Mouse (Mus musculus) MEL (cell line): ENCODE measurements around the gene Hspa12a. TPM values are rescaled to one million over a fixed set of nuclear protein-coding genes. Genes with fewer than 3 reads are reported as not detected.

Experiments used
- DNase-seq: peaks from one replicate; pipeline ENCODE4 v3.0.0; 2011; ENCODE audit warnings: low read depth, low spot score
- H3K27ac ChIP-seq: 2 replicates; pipeline ENCODE4 v1.5.1; 2012; ENCODE audit warnings: low read depth, mild to moderate bottlenecking, control low read depth, low read length, moderate library complexity; ENCODE audit not compliant: control insufficient read depth
- H3K27me3 ChIP-seq, 2 experiments: fragments of 150-350 bp in 1 of 2; sonication (generic) in 1 of 2; 2 replicates each; pipeline ENCODE4 v1.6.1; 2012; ENCODE audit warnings: low read length in 2 of 2, mild to moderate bottlenecking in 2 of 2, improper control_type of control experiment in 1 of 2, moderate library complexity in 1 of 2; ENCODE audit not compliant: insufficient read depth in 2 of 2, control insufficient read depth in 1 of 2
- H3K36me3 ChIP-seq, 2 experiments: 2 replicates each; pipeline ENCODE4 v1.6.1; 2012 to 2014; ENCODE audit warnings: low read length in 2 of 2, improper control_type of control experiment in 1 of 2, inconsistent platforms in 1 of 2, mild to moderate bottlenecking in 1 of 2; ENCODE audit not compliant: insufficient read depth in 2 of 2, control insufficient read depth in 1 of 2
- H3K4me1 ChIP-seq, 2 experiments: fragments of 150-350 bp in 1 of 2; sonication (generic) in 1 of 2; 2 replicates each; pipeline ENCODE4 v1.6.1; 2012; ENCODE audit warnings: low read length in 2 of 2, improper control_type of control experiment in 1 of 2, mild to moderate bottlenecking in 1 of 2; ENCODE audit not compliant: insufficient read depth in 2 of 2, control insufficient read depth in 1 of 2
- H3K4me3 ChIP-seq, 2 experiments: fragments of 150-350 bp in 1 of 2; sonication (generic) in 1 of 2; 2 replicates each; pipeline ENCODE4 v1.5.1; 2012; ENCODE audit warnings: low read depth in 2 of 2, low read length in 2 of 2, mild to moderate bottlenecking in 2 of 2, moderate library complexity in 2 of 2, control low read depth in 1 of 2, improper control_type of control experiment in 1 of 2; ENCODE audit not compliant: control insufficient read depth in 1 of 2, insufficient read depth in 1 of 2
- H3K79me2 ChIP-seq: 2 replicates; pipeline ENCODE4 v1.6.1; 2012; ENCODE audit warnings: mild to moderate bottlenecking, low read length, moderate library complexity; ENCODE audit not compliant: control insufficient read depth, poor library complexity, insufficient read depth
- H3K9ac ChIP-seq: 2 replicates; pipeline ENCODE4 v1.6.1; 2012; ENCODE audit warnings: low read depth, mild to moderate bottlenecking, control low read depth, low read length, moderate library complexity; ENCODE audit not compliant: control insufficient read depth, poor library complexity, severe bottlenecking
- H3K9me3 ChIP-seq: fragments of 150-350 bp; sonication (generic); replicated peaks from 2 replicates; pipeline ENCODE4 v1.6.1; 2012; ENCODE audit warnings: mild to moderate bottlenecking, low read length, improper control_type of control experiment, moderate library complexity; ENCODE audit not compliant: insufficient read depth
- CHD1 ChIP-seq: IDR thresholded peaks from 2 replicates; pipeline ENCODE4 v1.6.1; 2012; ENCODE audit warnings: low read depth, mild to moderate bottlenecking, inconsistent platforms, low read length, improper control_type of control experiment
- E2F4 ChIP-seq: IDR thresholded peaks from 2 replicates; pipeline ENCODE4 v1.6.1; 2011; ENCODE audit warnings: low read depth, low read length, improper control_type of control experiment, borderline replicate concordance
- ELF1 ChIP-seq: IDR thresholded peaks from 2 replicates; pipeline ENCODE4 v1.6.1; 2014; ENCODE audit warnings: low read depth, mild to moderate bottlenecking, inconsistent platforms, low read length, improper control_type of control experiment, moderate library complexity
- GABPA ChIP-seq: IDR thresholded peaks from 2 replicates; pipeline ENCODE4 v1.6.1; 2012; ENCODE audit warnings: low read depth, mild to moderate bottlenecking, inconsistent platforms, low read length, improper control_type of control experiment, moderate library complexity
- MXI1 ChIP-seq: IDR thresholded peaks from 2 replicates; pipeline ENCODE4 v1.6.1; 2011; ENCODE audit warnings: mild to moderate bottlenecking, low read depth, low read length, improper control_type of control experiment
- MYB ChIP-seq: IDR thresholded peaks from 2 replicates; pipeline ENCODE4 v1.6.1; 2011; ENCODE audit warnings: mild to moderate bottlenecking, low read depth, low read length, improper control_type of control experiment
- MYC ChIP-seq: IDR thresholded peaks from 2 replicates; pipeline ENCODE4 v1.6.1; 2011; ENCODE audit warnings: low read depth, mild to moderate bottlenecking, low read length, improper control_type of control experiment, moderate library complexity
- NELFE ChIP-seq: IDR thresholded peaks from 2 replicates; pipeline ENCODE4 v1.6.1; 2011; ENCODE audit warnings: low read depth, low read length, improper control_type of control experiment
- POLR2AphosphoS2 ChIP-seq: IDR thresholded peaks from 2 replicates; pipeline ENCODE4 v1.6.1; 2011; ENCODE audit warnings: low read length, improper control_type of control experiment
- POLR2AphosphoS5 ChIP-seq: IDR thresholded peaks from 2 replicates; pipeline ENCODE4 v1.6.1; 2012; ENCODE audit warnings: low read depth, borderline replicate concordance, mild to moderate bottlenecking, inconsistent platforms, low read length, moderate library complexity, mixed read lengths
- RAD21 ChIP-seq: IDR thresholded peaks from 2 replicates; pipeline ENCODE4 v1.6.1; 2011; ENCODE audit warnings: mild to moderate bottlenecking, low read depth, low read length, improper control_type of control experiment
- SIN3A ChIP-seq: IDR thresholded peaks from 2 replicates; pipeline ENCODE4 v1.6.1; 2012; ENCODE audit warnings: low read length, improper control_type of control experiment, inconsistent platforms
- SMC3 ChIP-seq: IDR thresholded peaks from 2 replicates; pipeline ENCODE4 v1.6.1; 2011; ENCODE audit warnings: low read depth, low read length, improper control_type of control experiment
- TAL1 ChIP-seq: IDR thresholded peaks from 2 replicates; pipeline ENCODE4 v1.6.1; 2012; ENCODE audit warnings: mild to moderate bottlenecking, inconsistent platforms, low read length, moderate library complexity, mixed read lengths
- TBP ChIP-seq: IDR thresholded peaks from 2 replicates; pipeline ENCODE4 v1.8.0; 2011; ENCODE audit warnings: low read depth, low read length, improper control_type of control experiment
- TCF12 ChIP-seq: IDR thresholded peaks from 2 replicates; pipeline ENCODE4 v1.6.1; 2014; ENCODE audit warnings: low read depth, mild to moderate bottlenecking, inconsistent platforms, low read length, improper control_type of control experiment, moderate library complexity
- USF1 ChIP-seq: IDR thresholded peaks from 2 replicates; pipeline ENCODE4 v1.6.1; 2014; ENCODE audit warnings: low read depth, mild to moderate bottlenecking, inconsistent platforms, low read length, improper control_type of control experiment, moderate library complexity
- USF2 ChIP-seq, 2 experiments: IDR thresholded peaks; 2 replicates each; pipeline ENCODE4 v1.6.1; 2011 to 2012; ENCODE audit warnings: improper control_type of control experiment in 2 of 2, low read length in 2 of 2, borderline replicate concordance in 1 of 2, inconsistent platforms in 1 of 2, low read depth in 1 of 2, mild to moderate bottlenecking in 1 of 2; ENCODE audit not compliant: insufficient read depth in 1 of 2
- ZC3H11A ChIP-seq: IDR thresholded peaks from 2 replicates; pipeline ENCODE4 v1.6.1; 2012; ENCODE audit warnings: low read depth, mild to moderate bottlenecking, inconsistent platforms, low read length, improper control_type of control experiment
- ZMIZ1 ChIP-seq: IDR thresholded peaks from 2 replicates; pipeline ENCODE4 v1.6.1; 2012; ENCODE audit warnings: low read depth, mild to moderate bottlenecking, inconsistent platforms, low read length, improper control_type of control experiment, moderate library complexity
- ZNF384 ChIP-seq: IDR thresholded peaks from 2 replicates; pipeline ENCODE4 v1.6.1; 2012; ENCODE audit warnings: low read depth, mild to moderate bottlenecking, inconsistent platforms, low read length, improper control_type of control experiment
- polyA plus RNA-seq, 2 experiments: library from polyadenylated mRNA; stranded (reverse) in 1 of 2; unstranded in 1 of 2; fragments of >175 nt in 1 of 2; fragments of >200 nt in 1 of 2; gene quantifications; 2 replicates each; pipeline versions ENCODE4 v1.2.1 to v1.2.4; 2012; ENCODE audit warnings: low replicate concordance in 2 of 2, low read depth in 1 of 2; ENCODE audit not compliant: insufficient read length in 2 of 2, insufficient read depth in 1 of 2, missing spikeins in 1 of 2
- total RNA-seq: library from RNA; depleted of rRNA; stranded (reverse); fragments of 300-350 nt; gene quantifications from 2 replicates; pipeline ENCODE4 v1.2.3, GENCODE M21; 2012

The Hspa12a gene
- total and polyA plus RNA-seq, 3 experiments: not detected

GRCm38 (mm10) chr19:58839345-58839744 lies 104.1 kb downstream of the Hspa12a start:
- Histone ChIP-seq H3K4me1 (no peaks in the 10 kb centered on the region), H3K4me3 (no peak overlapping the region), H3K36me3 (no peaks in the 10 kb centered on the region), H3K9me3 (no peaks in the 10 kb centered on the region), H3K79me2 (no peaks in the 10 kb centered on the region), H3K27ac (no peak overlapping the region)
- no peak for DNase-seq
- no peak for TF ChIP-seq CHD1
- TF ChIP-seq TAL1: no peak
- no peak for TF ChIP-seq RAD21
- TF ChIP-seq SMC3: no peak
- no peak for TF ChIP-seq NELFE
- TF ChIP-seq GABPA: no peak
- no peak for TF ChIP-seq POLR2AphosphoS2
- TF ChIP-seq TBP: no peak
- TF ChIP-seq MYC: no peak
- no peak for TF ChIP-seq ZMIZ1
- TF ChIP-seq, all 39 proteins: peak for 0
- Histone ChIP-seq H3K9ac (no peak overlapping the region), H3K27me3 (no peaks in the 10 kb centered on the region)

DNA sequence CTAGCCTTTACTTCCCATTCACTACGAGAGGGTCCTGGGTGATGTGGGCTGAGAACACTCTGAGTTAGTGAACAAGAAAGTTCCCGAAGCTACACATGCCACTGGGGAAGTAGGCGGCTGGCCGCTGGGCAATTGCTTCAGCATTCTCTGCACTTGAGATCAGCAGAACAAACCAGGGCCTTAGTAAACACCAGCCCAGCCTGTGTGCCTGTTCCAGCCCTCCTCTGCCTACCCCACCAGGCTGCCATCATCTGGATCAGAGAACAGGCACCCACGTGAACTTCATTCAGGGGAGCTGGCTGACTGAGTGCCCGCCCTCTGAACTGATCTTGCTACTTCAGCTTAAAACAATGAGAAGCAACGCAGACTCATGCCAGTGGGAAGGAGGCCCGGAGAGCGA lies 104.7 kb downstream of the Hspa12a start:
- H3K27ac ChIP-seq: no peak overlapping the region
- DNase-seq: no peak
- no peak for TF ChIP-seq ZC3H11A
- TF ChIP-seq USF2 (IDR thresholded peaks at IDR 0.05; ENCODE audit: borderline replicate concordance in 1 of 2, insufficient read depth in 1 of 2, low read depth in 1 of 2, low read length in 2 of 2): no peak
- TF ChIP-seq SIN3A: no peak
- no peak for TF ChIP-seq E2F4
- TF ChIP-seq MXI1: no peak

GRCm38 (mm10) chr19:58833639-58834180 lies 109.7 kb downstream of the Hspa12a start:
- Histone ChIP-seq H3K79me2 (no peaks in the 10 kb centered on the region), H3K4me1 (no peaks in the 10 kb centered on the region), H3K4me3 (no peak overlapping the region), H3K9ac (no peak overlapping the region), H3K9me3 (no peaks in the 10 kb centered on the region), H3K27ac (no peak overlapping the region), H3K36me3 (no peaks in the 10 kb centered on the region), H3K27me3 (no peaks in the 10 kb centered on the region)
- DNase-seq: no peak
- TF ChIP-seq TCF12 (no peak), MYC (no peak), ELF1 (no peak), ZC3H11A (no peak), USF1 (no peak), POLR2AphosphoS5 (no peak), ZNF384 (no peak), MYB (no peak)

More for the DNA sequence above, 104.7 kb downstream of the Hspa12a start:
- no peaks in the 10 kb centered on the region for H3K9me3 ChIP-seq
- H3K36me3 ChIP-seq: no peaks in the 10 kb centered on the region
- no peaks in the 10 kb centered on the region for H3K27me3 ChIP-seq
- no peak overlapping the region for H3K9ac ChIP-seq
- no peaks in the 10 kb centered on the region for H3K4me1 ChIP-seq
- no peak overlapping the region for H3K4me3 ChIP-seq
- H3K79me2 ChIP-seq: no peaks in the 10 kb centered on the region
